Mouse (Mus musculus) lung, postnatal 0 days (tissue): ENCODE measurements around the gene Cdkl4.

Experiments used
- CTCF ChIP-seq: IDR thresholded peaks from 2 replicates; pipeline ENCODE4 v1.5.1; 2016; ENCODE audit warnings: antibody characterized with exemption, mild to moderate bottlenecking
- EP300 ChIP-seq: IDR thresholded peaks from 2 replicates; pipeline ENCODE4 v1.6.1; 2016; ENCODE audit warnings: antibody characterized with exemption, mild to moderate bottlenecking, control low read depth

DNA sequence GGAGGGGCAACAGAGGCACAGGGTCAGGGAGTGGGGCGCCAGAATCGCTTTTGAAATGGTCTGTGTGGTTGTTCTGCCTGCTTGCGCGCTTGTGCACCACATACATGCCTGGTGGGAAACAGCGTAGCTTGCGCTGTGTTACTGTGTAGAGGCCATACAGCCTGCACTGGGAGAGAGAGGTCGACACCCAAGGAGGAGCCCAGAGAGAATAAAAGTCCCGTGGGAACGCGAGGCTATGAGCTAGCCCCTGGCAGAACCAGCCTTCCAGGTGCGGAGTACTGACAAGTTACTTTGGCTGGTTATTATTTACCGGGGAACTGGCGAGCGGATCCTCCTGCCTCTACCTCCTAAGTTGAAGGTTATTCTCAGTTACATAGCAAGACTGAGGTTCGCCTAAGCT is 26.6 kb downstream of the Cdkl4 start:
- TF ChIP-seq CTCF: no peak
- no peak for TF ChIP-seq EP300
